Mouse (Mus musculus) lung, adult 18-20 months (tissue): ENCODE data around the gene Ypel2.
A peak's percentile ranks its signal among the peaks of the same experiment; 100 is the strongest.

Source experiments
- DNase-seq, 2 experiments: peaks; one replicate each; pipeline ENCODE4 v3.0.0; 2022; ENCODE audit warnings: mixed read lengths in 2 of 2

Gene Ypel2

GRCm38 (mm10) chr11:86960331-86960730, 33.2 kb downstream of the Ypel2 start:
- DNase-seq, result no peak

GRCm38 (mm10) chr11:86958721-86959675, 34.5 kb downstream of the Ypel2 start:
- DNase-seq, result no peak

- no peak for DNase-seq
Observed at GRCm38 (mm10) chr11:86958182-86958581, 35.3 kb downstream of the Ypel2 start.

GRCm38 (mm10) chr11:86956363-86956762, 37.1 kb downstream of the Ypel2 start:
- no peak for DNase-seq

- DNase-seq, result peak; percentile 28 to 53
Observed at GRCm38 (mm10) chr11:86954616-86955270, 38.8 kb downstream of the Ypel2 start.

GRCm38 (mm10) chr11:86953096-86953495, 40.4 kb downstream of the Ypel2 start:
- peak; percentile 42 to 46 for DNase-seq

GRCm38 (mm10) chr11:86952659-86953058, 40.8 kb downstream of the Ypel2 start:
- DNase-seq, result no peak

- DNase-seq, result no peak
Observed at GRCm38 (mm10) chr11:86951672-86952071, 41.8 kb downstream of the Ypel2 start.

- no peak for DNase-seq
Observed at GRCm38 (mm10) chr11:86950491-86950890, 43.0 kb downstream of the Ypel2 start.

- DNase-seq, result peak in 1 of 2 experiments; percentile 29
Observed at GRCm38 (mm10) chr11:86949951-86950441, 43.5 kb downstream of the Ypel2 start.

- DNase-seq, result no peak
Observed at GRCm38 (mm10) chr11:86946644-86947195, 46.8 kb downstream of the Ypel2 start.

- no peak for DNase-seq
Observed at GRCm38 (mm10) chr11:86945933-86946332, 47.6 kb downstream of the Ypel2 start.

GRCm38 (mm10) chr11:86945058-86945457, 48.4 kb downstream of the Ypel2 start:
- no peak for DNase-seq

GRCm38 (mm10) chr11:86944539-86944938, 49.0 kb downstream of the Ypel2 start:
- no peak for DNase-seq

- DNase-seq, result no peak
Observed at GRCm38 (mm10) chr11:86941904-86942303, 51.6 kb downstream of the Ypel2 start.

GRCm38 (mm10) chr11:86939503-86939902, 54.0 kb downstream of the Ypel2 start:
- DNase-seq, result no peak

GRCm38 (mm10) chr11:86938551-86938950, 55.0 kb downstream of the Ypel2 start:
- peak in 1 of 2 experiments; percentile 39 for DNase-seq

GRCm38 (mm10) chr11:86938108-86938507, 55.4 kb downstream of the Ypel2 start:
- no peak for DNase-seq

- no peak for DNase-seq
Observed at GRCm38 (mm10) chr11:86936938-86937337, 56.6 kb downstream of the Ypel2 start.

GRCm38 (mm10) chr11:86934895-86935294, 58.6 kb downstream of the Ypel2 start:
- DNase-seq, result no peak

GRCm38 (mm10) chr11:86932201-86932600, 61.3 kb downstream of the Ypel2 start:
- DNase-seq, result no peak

- DNase-seq, result no peak
Observed at GRCm38 (mm10) chr11:86930636-86931180, 62.8 kb downstream of the Ypel2 start.

- DNase-seq, result no peak
Observed at GRCm38 (mm10) chr11:86929985-86930384, 63.5 kb downstream of the Ypel2 start.
